8 mouse cellular contexts compared by ENCODE assay signal in genomic region chr8:116993095-116993867, GRCm38 (mm10). TPM values are rescaled to one million over a fixed set of nuclear protein-coding genes. Genes with fewer than 3 reads are reported as not detected.
DNase-seq lines count a peak whose midpoint lies in the region; ATAC-seq and TF ChIP-seq lines count a peak whose summit lies in the region.

Gene Gcsh, minus strand, starts transcription at chr8:116993537.

- H3K27ac ChIP-seq in ES-Bruce4 (ENCODE audit: insufficient read depth, low read length): peak within 1 kb of the TSS; percentile 88
- H3K27ac ChIP-seq in forebrain, embryonic 13.5 days: no peak within 1 kb of the TSS
- H3K27ac ChIP-seq in liver, postnatal 0 days (ENCODE audit: low read depth): peak within 1 kb of the TSS; percentile 74
- 0 out of 2 replicates have a peak within 1 kb of the TSS, but pooled peaks have one; percentile 49 for H3K27ac ChIP-seq in neural tube, embryonic 14.5 days (ENCODE audit: low read depth, low read length)

- peak within 1 kb of the TSS; percentile 69 for H3K9ac ChIP-seq in ES-Bruce4 (ENCODE audit: low read depth, poor library complexity, severe bottlenecking)
- peak within 1 kb of the TSS; percentile 71 for H3K9ac ChIP-seq in forebrain, embryonic 13.5 days
- H3K9ac ChIP-seq in liver, postnatal 0 days (replicated peaks): peak within 1 kb of the TSS; percentile 31
- peak within 1 kb of the TSS; percentile 52 for H3K9ac ChIP-seq in neural tube, embryonic 14.5 days (replicated peaks; ENCODE audit: low read depth, low read length)

- peak within 1 kb of the TSS; percentile 85 for H3K4me3 ChIP-seq in ES-Bruce4 (ENCODE audit: low read depth, low read length)
- H3K4me3 ChIP-seq in forebrain, embryonic 13.5 days: peak within 1 kb of the TSS; percentile 60
- peak within 1 kb of the TSS; percentile 54 for H3K4me3 ChIP-seq in liver, postnatal 0 days (ENCODE audit: low read depth, low read length)
- H3K4me3 ChIP-seq in neural tube, embryonic 14.5 days (ENCODE audit: low read depth, low read length): peak within 1 kb of the TSS; percentile 72

- no peak for TF ChIP-seq EP300 in ES-Bruce4 (IDR thresholded peaks at IDR 0.05; ENCODE audit: insufficient read depth, low read depth, low read length)
- no peak; the same call in 1 of the 2 replicates for TF ChIP-seq EP300 in liver, postnatal 0 days (IDR thresholded peaks at IDR 0.05; ENCODE audit: low read depth)

- no peak for TF ChIP-seq CTCF in ES-Bruce4 (IDR thresholded peaks at IDR 0.05; ENCODE audit: low read depth, low read length)
- TF ChIP-seq CTCF in liver, postnatal 0 days (IDR thresholded peaks at IDR 0.05; ENCODE audit: low read depth): no peak

- under 1% methylated on average over 56 of the region's 56 CpGs for WGBS in forebrain, embryonic 13.5 days
- WGBS in large intestine, adult 2 months: under 1% methylated on average over 56 of the region's 56 CpGs
- WGBS in liver, postnatal 0 days (ENCODE audit: insufficient replicate concordance): under 1% methylated on average over 45 of the region's 56 CpGs
- WGBS in neural tube, embryonic 14.5 days: under 1% methylated on average over 53 of the region's 56 CpGs

- peak within 1 kb of the TSS; percentile 90 for H3K4me2 ChIP-seq in forebrain, embryonic 13.5 days
- peak within 1 kb of the TSS; percentile 97 for H3K4me2 ChIP-seq in liver, postnatal 0 days (ENCODE audit: low read depth, low read length)
- peak within 1 kb of the TSS; percentile 87 for H3K4me2 ChIP-seq in neural tube, embryonic 14.5 days (ENCODE audit: low read depth, low read length)

- H3K27me3 ChIP-seq in ES-Bruce4 (ENCODE audit: control insufficient read depth, insufficient read depth, low read length, poor library complexity, severe bottlenecking): no peaks in the 10 kb centered on the region
- H3K27me3 ChIP-seq in forebrain, embryonic 13.5 days: no peaks in the 10 kb centered on the region
- H3K27me3 ChIP-seq in liver, postnatal 0 days (ENCODE audit: insufficient read depth, low read length): no peaks in the 10 kb centered on the region
- H3K27me3 ChIP-seq in neural tube, embryonic 14.5 days (ENCODE audit: control insufficient read depth, insufficient read depth, low read length): no peaks in the 10 kb centered on the region

- H3K36me3 ChIP-seq in ES-Bruce4 (ENCODE audit: control insufficient read depth, insufficient read depth, low read length, poor library complexity, severe bottlenecking): peaks cover 28% of the 10 kb centered on the region
- H3K36me3 ChIP-seq in forebrain, embryonic 13.5 days (ENCODE audit: poor library complexity, severe bottlenecking): no peaks in the 10 kb centered on the region
- H3K36me3 ChIP-seq in liver, postnatal 0 days (replicated peaks; ENCODE audit: insufficient read depth, low read length): 0 out of 2 replicates have a peak, but pooled peaks cover 3% of the 10 kb centered on the region
- H3K36me3 ChIP-seq in neural tube, embryonic 14.5 days (ENCODE audit: control insufficient read depth, insufficient read depth, low read length): no peaks in the 10 kb centered on the region

- intact Hi-C loops in heart, postnatal 10 days (cut with DNase I): no loop called here

- no peaks in the 10 kb centered on the region for H3K4me1 ChIP-seq in ES-Bruce4 (ENCODE audit: control insufficient read depth, insufficient read depth, low read length)
- peaks cover 15% of the 10 kb centered on the region for H3K4me1 ChIP-seq in forebrain, embryonic 13.5 days
- peaks cover 16% of the 10 kb centered on the region; the same call in 1 of the 2 replicates for H3K4me1 ChIP-seq in liver, postnatal 0 days (ENCODE audit: insufficient read depth)
- peaks cover 10% of the 10 kb centered on the region; the same call in 1 of the 2 replicates for H3K4me1 ChIP-seq in neural tube, embryonic 14.5 days (ENCODE audit: control insufficient read depth, insufficient read depth, low read length)

- peak; percentile 99 for ATAC-seq in cerebellum, adult (ENCODE audit: insufficient number of reproducible peaks, low FRiP score, low TSS enrichment)
- ATAC-seq in forebrain, embryonic 13.5 days: peak; percentile 100
- peak; percentile 99 for ATAC-seq in liver, postnatal 0 days
- ATAC-seq in neural tube, embryonic 14.5 days (ENCODE audit: low read depth): peak; percentile 100

- TF ChIP-seq POLR2A in ES-Bruce4 (IDR thresholded peaks at IDR 0.05; ENCODE audit: insufficient read depth, low read length): peak; percentile 86

- H3K9me3 ChIP-seq in ES-Bruce4 (replicated peaks; ENCODE audit: control insufficient read depth, insufficient read depth, low read length, poor library complexity, severe bottlenecking): no peaks in the 10 kb centered on the region
- no peaks in the 10 kb centered on the region for H3K9me3 ChIP-seq in forebrain, embryonic 13.5 days (replicated peaks)
- no peaks in the 10 kb centered on the region for H3K9me3 ChIP-seq in liver, postnatal 0 days (ENCODE audit: low read length)
- no peaks in the 10 kb centered on the region for H3K9me3 ChIP-seq in neural tube, embryonic 14.5 days (ENCODE audit: control insufficient read depth, low read length)

- DNase-seq in heart, postnatal 10 days: peak; percentile 99
- DNase-seq in large intestine, adult 2 months (ENCODE audit: low read depth, low spot score): peak; percentile 99
- peak; percentile 98 for DNase-seq in liver, postnatal 0 days
- peak; percentile 99 for DNase-seq in testis, postnatal 10 days (ENCODE audit: low spot score)

RNA-seq across cellular contexts. Expression of gene Gcsh, which starts in this region (rescaled TPM):
- 141 and 150 TPM in 2 replicates for polyA plus RNA-seq in ES-Bruce4 (2011; ENCODE audit: insufficient read depth, insufficient read length, low read depth, missing spikeins)
- polyA plus RNA-seq in forebrain, embryonic 13.5 days (2015; fragmentation: Nextera tagmentation; extraction: Ambion mirVana): 111 and 120 TPM in 2 replicates
- 10 to 100 TPM; 37.2 to 39.5 TPM for total RNA-seq in heart, postnatal 10 days (2021)
- 25.1 and 25.9 TPM in 2 replicates for polyA plus RNA-seq in large intestine, adult 2 months (2012; rRNA removed)
- 144 and 149 TPM in 2 replicates for polyA plus RNA-seq in liver, postnatal 0 days (2015; fragmentation: Nextera tagmentation; extraction: Ambion mirVana)
- 106 and 111 TPM in 2 replicates for polyA plus RNA-seq in neural tube, embryonic 14.5 days (2014; fragmentation: Nextera tagmentation; extraction: Ambion mirVana)
